Mouse (Mus musculus) CH12F3 (cell line): Measurements from ENCODE around the gene Zcwpw1.

Source experiments
- in situ Hi-C: fragments of 300-500 bp; cut with MboI; formaldehyde crosslinking; loops from 2 replicates; pipeline ENCODE4 v1.14.3; 2020; ENCODE audit warnings: low sequenced_read_pairs

The Zcwpw1 gene

DNA sequence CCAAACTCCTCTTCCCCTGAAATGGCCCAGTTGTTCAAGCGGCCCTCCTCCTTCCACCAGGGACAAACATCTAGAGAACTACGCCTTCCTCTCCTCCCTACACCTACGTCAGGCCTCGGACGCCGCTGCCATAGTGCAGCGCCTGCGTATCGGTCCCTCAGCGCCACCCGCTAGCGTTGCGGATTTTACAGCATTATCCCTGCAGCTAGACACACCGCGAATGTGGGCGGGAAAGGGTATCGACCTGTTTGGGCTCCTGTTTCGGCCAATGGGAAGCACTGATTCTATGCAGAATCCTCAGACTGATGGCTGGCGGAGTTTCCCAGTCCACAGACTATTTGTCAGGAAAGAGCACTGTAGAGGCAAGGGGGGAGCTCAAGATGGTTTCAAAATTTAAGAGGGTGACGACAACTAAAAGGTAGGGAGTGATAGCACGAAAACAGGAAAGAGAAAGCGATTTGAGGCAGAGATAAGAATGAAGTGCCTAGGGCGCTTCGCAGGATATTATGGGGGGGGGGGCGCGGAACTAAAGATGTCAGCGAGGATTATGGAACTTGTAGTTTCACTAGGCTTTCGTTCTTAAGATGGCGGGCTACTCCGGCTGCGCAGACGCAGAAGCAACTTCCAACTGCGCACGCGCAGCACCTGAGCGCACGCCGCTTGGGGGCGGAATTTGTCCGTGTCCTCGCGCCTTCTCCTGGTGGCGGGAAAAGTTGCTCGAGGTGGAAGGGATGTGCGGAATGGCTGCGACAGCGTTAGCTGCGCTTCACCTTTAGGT is at the start of gene Zcwpw1, which contains the start of gene Mepce:
Gene Zcwpw1, plus strand, starts transcription at position 648 of the 778 bp plus-strand sequence.
Gene Mepce, minus strand, starts transcription at position 505 of the 778 bp plus-strand sequence.
- in situ Hi-C loops, result no loop called here

DNA sequence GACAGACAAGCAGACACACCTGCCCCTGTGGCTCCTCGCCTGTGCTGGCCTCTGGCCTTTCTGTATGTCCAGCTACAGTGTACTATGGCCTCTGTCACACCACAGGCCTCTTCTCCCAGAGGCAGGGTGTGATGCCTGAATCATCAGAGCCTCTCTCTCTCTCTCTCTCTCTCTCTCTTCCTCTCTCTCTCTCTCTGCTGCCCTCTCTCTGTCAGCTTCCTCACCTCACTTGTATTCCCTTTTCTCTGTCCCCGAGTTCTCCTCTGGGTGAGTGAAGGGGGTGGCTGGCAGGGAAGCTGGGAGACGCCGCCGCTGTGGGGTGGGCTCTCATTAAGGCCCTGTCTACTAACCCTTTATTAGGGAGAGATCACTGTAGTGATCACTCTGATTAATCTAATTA is 49.1 kb upstream of the Zcwpw1 start:
- in situ Hi-C loops, result no loop called here

DNA sequence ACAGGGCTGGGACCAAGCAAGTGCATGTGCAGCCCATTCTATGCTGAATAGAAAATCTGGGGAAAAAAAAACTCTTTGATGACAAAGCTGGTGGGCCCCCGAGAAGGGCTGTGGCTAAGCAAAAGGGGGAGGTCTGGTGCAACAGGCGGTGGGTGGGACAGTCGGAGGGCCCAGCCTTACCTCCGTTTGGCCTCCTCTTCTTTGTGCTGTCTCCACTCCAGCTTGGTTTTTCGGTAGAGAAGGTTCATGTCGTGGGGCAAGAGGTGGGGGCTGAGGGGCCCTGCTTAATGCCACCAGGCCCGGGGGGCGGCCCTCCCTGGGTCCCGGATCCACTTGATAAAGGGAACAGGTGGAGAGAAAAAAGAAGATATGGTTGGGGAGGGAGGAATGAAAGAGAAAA is 48.1 kb upstream of the Zcwpw1 start:
- in situ Hi-C loops, result no loop called here

DNA sequence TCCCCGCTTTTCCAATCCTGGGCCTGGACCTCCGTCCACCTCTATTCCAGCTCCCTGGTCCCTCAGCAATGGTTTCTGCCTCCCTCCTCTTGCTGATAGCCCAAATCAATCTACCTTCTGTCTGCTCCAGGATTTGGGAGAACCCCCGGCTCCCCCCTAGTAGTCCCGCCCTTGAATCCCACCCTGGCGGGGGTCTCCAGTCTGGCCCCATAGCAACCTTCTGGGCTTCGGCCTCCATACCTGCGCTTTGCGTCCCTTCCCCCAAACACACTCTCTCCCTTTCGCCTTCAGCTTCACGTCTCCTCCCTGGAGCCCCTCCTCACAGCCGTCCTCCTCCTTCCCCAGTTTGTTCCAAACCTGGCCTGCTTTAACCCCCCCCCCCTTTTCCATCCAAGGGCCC is 47.1 kb upstream of the Zcwpw1 start:
- in situ Hi-C loops, result no loop called here

DNA sequence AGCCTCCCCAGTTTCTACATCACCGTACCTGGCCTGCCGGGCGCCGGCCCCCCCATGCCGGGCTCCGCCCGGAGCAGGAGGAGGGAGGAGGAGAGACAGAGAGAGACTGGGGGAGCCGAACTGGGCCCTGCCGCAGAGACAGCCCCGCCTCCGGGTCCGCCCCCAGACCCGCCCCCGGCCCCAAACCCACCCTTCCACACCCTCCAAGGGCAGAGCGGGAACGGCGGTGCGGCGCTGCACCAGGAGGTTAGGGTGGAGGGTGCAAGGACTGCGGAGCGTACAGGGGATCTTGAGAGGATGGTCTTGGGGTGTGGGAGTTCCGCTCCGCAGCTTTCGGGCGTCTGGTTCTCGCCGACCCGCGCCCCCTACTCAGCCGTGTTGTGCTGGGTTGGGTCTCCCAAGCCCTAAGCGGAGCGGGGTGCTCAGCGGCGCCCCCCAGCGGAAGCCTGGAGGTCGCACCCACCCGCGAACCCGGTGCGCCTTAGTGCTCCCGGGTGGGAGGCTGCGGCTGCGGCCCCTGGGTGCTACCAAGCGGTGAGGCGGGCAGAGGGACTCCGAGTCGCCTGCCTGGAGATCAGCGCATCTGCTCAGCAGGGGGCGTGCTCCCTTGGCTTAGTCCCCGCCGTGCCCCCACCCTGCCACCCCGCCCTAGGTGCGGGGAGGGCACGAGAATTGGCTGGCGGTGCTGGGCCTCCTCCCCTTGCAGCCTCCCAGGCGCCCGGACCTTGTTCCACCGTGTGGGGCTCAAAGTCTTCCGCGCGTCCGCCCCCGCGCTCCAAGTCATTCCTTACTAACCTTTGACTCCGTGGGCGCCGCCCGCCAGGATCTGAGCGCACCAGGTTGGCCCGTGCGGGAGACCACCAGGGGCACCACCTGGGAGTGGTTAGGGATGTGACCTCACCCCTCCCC is 46.3 kb upstream of the Zcwpw1 start, which contains the start of gene Nyap1:
Gene Nyap1, minus strand, starts transcription at position 585 of the 909 bp plus-strand sequence.
- in situ Hi-C loops, result no loop called here

DNA sequence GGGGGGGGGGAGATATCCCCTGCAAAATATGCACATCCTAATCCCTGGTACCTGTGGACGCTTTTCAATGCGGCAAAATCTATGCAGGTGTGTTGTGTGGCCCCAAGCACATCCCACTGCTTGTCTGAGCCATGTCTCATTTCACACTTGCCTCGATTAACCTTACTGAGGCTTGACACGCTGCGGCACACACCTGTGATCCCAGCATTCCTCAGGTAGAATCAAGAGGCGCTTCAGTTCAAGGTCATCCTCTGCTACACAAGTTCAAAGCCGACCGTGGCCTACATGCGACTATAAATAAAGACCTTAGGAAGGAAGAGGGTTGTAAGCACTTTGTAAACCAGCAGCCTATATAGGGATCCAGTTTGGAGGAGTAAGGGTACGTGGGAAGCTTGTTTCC is 45.5 kb upstream of the Zcwpw1 start:
- in situ Hi-C loops, result no loop called here

DNA sequence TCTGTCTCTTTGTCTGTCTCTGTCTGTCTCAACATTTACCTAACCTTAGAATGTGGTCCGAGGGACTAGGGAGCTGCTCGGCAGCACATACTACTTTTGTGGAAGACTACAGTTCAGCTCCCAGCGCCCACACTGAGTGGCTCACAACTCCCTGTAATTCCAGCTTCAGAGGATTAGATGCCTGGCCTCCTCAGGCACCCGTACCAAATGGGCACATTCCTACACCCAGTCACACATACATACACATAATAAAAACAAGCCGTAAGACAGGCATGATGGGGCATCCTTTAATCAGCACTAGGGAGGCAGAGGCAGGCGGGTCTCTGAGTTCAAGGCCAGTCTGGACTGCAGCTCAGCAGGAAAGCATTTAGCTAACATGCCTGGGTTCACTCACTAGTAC is 44.8 kb upstream of the Zcwpw1 start:
- in situ Hi-C loops, result no loop called here

DNA sequence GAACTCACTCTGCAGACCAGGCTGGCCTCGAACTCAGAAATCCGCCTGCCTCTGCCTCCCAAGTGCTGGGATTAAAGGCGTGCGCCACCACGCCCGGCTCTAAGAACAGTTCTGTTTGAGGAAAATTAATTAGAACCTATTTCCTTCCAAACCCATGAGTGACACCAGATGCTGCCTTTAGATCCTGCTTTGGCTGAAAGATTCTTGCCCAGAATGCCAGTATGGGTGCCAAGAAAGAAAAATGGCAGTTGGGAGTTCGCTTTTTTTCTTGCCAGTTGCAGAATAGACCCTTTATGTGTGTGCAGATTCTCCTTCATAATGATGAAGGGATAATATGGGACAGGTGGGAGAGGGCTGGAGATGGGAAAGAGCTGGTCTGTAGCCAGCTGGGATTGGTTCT is 43.4 kb upstream of the Zcwpw1 start:
- in situ Hi-C loops, result no loop called here

DNA sequence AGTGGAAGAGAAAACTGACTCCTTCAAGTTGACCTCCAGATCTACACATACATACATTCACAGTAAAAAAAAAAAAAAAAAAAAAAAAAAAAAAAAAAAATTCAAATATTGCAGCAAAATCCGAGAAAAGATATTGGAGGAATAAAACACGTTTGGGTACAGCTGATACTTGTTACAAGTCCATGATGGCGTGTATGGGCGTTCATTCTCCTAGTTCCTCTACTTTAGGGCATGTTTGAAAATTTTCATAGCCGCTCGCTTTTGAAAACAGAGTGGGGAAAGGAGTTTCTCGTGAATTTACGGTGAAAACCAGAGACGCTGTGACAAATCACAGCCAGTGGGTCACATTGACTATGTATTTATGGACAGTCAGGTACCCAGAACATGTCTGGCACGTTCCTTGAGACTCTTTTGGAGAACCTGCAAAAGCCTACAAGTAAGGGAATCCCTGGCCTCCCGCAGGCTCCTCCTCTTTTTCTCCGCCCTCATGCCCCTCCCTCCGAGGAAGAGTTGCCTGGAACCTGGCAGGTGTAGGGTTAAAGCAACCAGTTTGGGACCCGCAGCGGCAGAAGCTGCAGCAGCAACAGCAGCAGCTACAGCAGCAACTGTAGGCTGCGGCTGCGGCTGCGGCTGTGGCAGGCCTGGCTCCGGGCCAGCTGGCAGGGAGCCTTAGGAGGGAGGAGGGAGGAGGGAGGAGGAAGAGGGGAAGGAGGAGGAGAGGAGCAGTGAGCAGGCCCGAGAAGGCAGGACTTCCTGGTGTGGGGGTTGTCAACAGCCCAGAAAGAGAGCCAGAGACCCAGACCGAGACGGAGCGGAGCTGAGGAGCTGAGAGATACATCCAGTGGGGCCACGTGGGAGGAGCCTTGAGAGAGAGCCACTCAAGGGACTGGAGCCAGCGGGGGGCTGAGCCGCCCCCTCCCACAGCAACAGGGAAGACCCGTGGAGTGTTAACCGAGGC is 42.1 kb upstream of the Zcwpw1 start, which contains the start of gene Tsc22d4:
Gene Tsc22d4, plus strand, starts transcription at position 517 of the 958 bp plus-strand sequence.
- in situ Hi-C loops, result no loop called here

DNA sequence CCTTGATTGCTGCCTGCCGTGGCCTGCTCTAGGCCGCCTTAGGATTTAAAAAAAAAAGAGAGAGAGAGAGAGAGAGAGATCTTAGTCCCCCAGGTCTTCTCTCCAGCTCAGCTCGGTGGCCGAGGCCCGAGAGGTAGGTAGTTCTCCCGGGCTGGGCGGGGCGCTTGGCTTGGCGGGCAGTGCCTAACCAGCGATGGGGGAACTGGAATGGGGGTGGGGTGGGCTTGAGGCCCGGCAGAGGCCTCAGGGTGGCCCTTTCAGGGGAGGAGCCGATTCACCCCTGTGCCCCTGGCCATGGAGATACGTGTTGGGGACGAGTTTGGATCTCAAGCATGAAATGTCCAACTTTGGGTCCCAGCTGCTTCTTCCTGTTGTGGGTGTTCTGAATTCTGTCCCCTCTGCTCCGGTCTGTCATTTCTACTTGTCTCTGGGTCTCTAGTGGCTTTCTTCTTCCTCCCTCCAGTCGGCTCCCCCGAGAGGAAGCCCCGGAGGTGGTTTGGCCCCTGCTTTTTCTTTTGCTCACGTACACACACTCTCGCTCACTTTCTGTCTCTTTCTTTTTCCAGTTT is 41.2 kb upstream of the Zcwpw1 start:
- in situ Hi-C loops, result no loop called here

DNA sequence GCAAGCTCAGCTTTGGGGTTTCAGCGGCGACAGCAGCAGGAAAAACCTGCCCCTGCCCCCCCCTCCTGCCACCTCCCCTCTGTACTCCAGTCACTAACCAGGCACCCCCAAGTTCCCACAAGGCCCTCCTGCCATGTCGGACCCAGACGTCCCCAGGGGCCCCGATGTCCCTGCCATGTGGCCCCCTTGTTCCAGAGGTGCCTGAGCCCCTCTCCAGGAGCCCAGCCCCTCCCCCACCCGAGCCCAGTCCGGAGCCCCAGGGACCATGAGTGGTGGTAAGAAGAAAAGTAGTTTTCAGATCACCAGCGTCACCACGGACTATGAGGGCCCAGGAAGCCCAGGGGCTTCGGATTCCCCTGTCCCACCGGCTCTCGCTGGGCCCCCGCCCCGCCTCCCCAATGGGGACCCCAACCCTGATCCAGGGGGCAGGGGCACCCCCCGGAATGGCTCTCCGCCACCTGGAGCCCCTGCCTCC is 40.7 kb upstream of the Zcwpw1 start:
- in situ Hi-C loops, result no loop called here

DNA sequence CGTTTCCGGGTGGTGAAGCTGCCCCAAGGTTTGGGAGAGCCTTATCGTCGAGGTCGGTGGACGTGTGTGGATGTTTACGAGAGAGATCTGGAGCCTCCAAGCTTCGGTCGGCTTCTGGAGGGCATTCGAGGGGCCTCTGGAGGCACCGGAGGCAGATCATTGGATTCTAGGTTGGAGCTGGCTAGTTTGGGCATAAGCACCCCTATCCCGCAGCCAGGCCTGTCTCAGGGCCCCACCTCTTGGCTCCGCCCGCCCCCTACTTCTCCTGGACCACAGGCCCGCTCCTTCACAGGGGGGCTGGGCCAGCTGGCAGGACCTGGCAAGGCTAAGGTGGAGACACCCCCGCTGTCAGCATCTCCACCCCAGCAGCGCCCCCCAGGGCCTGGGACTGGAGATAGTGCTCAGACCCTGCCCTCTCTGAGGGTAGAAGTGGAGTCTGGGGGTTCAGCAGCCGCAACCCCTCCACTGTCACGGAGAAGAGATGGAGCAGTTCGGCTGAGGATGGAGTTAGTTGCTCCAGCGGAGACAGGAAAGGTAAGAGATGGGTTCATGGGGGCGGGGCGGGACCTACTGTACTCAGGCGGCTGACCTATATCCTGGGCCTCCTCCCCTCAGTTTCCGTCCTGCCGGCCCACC is 40.2 kb upstream of the Zcwpw1 start:
- in situ Hi-C loops, result no loop called here

DNA sequence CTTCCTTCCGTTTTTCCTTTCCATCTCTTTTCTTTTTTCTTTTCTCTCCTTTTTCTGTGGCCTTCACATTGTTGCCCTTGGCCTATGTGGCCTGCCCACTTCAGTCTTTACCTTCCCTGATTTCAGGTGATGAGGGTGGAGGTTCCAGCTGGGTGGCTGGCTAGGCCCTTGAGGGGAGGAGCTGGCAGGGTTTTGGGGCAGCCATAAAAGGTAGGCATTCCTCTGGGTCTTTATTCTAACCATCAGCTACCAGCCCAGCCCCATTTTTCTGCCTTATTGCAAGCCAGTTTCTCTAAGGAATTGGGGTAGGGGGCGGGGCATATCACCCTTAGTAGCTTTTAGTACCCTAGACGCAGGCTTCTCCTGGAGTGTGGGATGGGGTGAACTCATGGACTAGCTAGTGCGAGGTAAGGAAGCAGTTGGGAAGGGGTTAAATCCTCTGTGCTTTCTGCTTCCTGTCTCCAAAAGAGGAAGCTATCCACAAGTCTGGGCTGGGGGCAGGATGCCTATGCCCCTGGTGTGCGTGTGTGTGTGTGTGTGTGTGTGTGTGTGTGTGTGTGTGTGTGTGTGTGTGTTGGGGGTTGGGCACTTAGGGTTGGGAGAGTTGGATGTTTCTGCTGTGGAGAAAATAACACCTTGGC is 39.3 kb upstream of the Zcwpw1 start:
- in situ Hi-C loops, result no loop called here

DNA sequence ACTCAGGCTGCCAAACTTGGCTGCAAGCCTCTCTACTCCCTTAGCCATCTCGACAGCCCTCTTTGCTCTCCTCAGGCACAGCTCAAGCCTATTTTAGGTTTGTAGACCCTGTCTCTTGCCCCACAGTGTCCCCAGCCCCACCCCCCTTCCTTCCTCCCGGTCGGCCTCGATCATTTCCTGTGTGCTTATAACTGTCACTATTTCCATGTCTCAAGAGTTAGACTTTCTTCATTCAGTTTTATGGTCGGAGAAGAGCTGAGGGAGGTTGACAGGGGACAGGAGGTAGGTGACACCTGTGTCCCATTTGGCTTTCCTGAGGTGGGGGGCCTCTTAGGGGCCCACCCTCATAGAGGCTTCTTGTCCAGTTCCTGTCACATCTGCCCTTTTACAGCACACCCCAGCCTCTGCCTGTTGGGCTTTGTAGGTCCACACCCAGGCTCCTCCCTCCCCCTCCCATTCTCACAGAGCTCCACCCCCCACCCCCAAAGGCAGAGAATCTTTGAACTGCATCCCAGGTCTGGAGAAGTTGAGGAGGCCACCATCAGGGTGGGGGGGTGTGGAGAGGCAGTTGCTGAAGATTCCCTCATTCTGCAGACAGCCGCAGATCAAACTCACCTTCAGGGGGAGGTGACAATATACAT is 38.3 kb upstream of the Zcwpw1 start:
- in situ Hi-C loops, result no loop called here

DNA sequence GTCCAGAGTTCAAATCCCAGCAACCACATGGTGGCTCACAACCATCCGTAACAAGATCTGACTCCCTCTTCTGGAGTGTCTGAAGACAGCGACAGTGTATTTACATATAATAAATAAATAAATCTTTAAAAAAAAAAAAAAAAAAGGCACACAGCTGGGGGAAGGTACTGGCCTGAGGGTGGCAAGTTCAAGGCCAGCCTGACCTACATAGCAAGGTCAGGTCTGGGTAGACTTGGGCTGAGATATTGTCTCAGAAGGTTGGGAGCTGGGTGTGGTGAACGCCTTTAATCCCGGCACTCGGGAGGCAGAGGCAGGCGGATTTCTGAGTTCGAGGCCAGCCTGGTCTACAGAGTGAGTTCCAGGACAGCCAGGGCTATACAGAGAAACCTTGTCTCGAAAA is 37.4 kb upstream of the Zcwpw1 start:
- in situ Hi-C loops, result loop anchor here (25.0 kb wide), 1 partner anchor 213 kb away; the partner anchor contains the start of genes Epo and Gnb2

DNA sequence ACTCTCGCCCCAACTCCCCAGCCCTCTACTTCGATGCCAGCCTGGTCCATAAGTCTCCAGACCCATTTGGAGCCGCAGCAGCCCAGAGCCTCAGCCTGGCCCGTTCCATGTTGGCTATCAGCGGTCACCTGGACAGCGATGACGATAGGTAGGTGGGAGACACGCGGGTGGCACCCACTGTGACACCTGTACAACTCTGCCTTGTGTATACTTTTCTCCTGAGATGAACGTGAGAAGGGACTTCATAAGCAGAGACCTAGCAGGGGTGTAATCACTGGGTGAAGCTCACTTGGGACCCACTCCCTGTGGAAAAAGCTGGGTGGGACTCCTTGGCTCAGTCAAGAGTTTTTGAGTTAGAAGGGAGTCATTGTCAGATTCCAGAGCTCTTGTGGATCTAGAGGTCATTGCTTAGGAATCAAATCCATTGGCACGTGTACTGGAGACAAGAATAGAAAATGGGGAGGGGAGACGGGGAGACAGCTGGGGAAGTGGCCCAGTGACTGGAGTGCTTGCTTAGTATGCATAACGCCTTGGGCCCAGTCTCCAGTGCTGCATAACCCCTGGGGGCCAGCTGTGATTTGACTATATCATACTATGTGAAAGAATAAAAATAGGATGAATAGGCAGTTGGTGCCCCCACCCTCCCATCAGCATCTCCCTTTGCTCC is 36.2 kb upstream of the Zcwpw1 start:
- in situ Hi-C loops, result loop anchor here (25.0 kb wide), 1 partner anchor 214 kb away; the partner anchor contains the start of genes Epo and Gnb2

DNA sequence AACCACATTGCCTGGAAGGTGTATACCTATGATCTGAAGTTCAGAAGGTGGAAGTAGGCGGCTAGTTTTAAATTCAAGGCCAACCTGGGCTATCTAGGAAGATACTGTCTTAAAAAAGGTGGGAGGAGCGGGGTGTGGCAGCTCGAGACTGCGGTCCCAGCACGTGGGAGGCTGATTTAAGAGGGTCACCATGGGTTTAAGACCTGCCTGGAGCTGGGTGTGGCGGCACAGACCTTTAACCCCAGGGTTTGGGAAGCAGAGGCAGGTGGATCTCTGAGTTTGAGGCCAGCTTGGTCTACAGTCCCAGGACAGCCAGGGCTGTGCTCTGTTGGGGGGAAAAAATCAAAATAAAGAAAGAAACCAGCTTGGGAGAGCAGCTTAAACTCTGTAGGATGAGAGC is 35.6 kb upstream of the Zcwpw1 start:
- in situ Hi-C loops, result loop anchor here (25.0 kb wide), 1 partner anchor 215 kb away; the partner anchor contains the start of genes Epo and Gnb2
